Mouse (Mus musculus) erythroblast, adult 5-6 weeks (primary cell): ENCODE results near the gene Casq1. TPM values are rescaled to one million over a fixed set of nuclear protein-coding genes. Genes with fewer than 3 reads are reported as not detected.

ENCODE experiments used
- ATAC-seq: replicated peaks from 2 replicates; pipeline ENCODE4 v1.8.0; 2016; ENCODE audit warnings: moderate number of reproducible peaks, mild to moderate bottlenecking, moderate TSS enrichment, inconsistent platforms; ENCODE audit not compliant: poor library complexity, low FRiP score, severe bottlenecking
- total RNA-seq, 2 experiments: library from RNA; stranded (forward) in 1 of 2; stranded (reverse) in 1 of 2; fragments of 150-400 nt in 1 of 2; fragments of 200-764, 138-1000 nt in 1 of 2; gene quantifications; 2 replicates each; pipeline versions ENCODE4 v1.2.3 to v1.2.4; 2015 to 2017; ENCODE audit warnings: low replicate concordance in 2 of 2

Casq1 gene
- total RNA-seq, 2 experiments from 2014 or later, result not detected

- no peak for ATAC-seq
Observed at GRCm38 (mm10) chr1:172186401-172187289, 33.0 kb downstream of the Casq1 start.

DNA sequence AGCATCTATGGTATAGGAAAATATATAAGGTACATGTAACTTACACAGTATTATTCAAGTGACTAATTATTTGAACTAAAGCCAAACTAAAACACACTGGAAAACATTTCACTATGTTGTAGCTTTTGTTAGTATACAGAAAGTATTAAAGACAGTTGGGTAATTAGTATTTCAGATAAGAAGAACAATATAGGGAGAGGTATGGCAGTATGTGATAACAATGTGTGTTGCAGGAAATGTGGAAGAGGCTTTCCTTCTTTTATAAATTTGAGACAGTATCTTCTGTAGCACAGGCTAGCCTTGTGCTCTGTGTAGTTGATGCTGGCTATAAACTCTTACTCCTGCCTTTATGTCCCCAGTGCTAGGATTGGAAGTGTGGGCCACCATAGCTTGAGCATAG lies 35.8 kb downstream of the Casq1 start:
- no peak for ATAC-seq

- ATAC-seq, result no peak
Observed at GRCm38 (mm10) chr1:172183056-172183455, 36.6 kb downstream of the Casq1 start.

DNA sequence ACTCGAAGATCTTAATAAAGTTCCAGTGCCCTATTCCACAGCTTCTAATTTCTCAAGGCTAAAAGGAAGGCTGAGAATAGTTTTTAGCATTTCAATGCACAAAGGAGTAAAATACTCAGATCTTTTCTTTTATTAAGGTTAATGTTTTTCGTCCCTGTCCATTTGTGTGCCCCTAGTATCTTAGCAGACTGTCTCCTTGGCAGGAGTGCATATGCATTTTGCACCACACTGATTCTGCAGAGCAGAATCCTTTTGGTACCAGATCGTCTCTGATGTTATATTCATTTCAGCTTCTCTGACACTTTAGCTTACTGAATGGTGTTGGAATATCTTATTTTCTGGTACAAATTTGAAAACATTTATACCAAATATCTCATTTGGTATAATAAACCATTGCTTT lies 37.9 kb downstream of the Casq1 start:
- no peak for ATAC-seq

- no peak for ATAC-seq
Observed at GRCm38 (mm10) chr1:172180881-172181280, 38.8 kb downstream of the Casq1 start.

DNA sequence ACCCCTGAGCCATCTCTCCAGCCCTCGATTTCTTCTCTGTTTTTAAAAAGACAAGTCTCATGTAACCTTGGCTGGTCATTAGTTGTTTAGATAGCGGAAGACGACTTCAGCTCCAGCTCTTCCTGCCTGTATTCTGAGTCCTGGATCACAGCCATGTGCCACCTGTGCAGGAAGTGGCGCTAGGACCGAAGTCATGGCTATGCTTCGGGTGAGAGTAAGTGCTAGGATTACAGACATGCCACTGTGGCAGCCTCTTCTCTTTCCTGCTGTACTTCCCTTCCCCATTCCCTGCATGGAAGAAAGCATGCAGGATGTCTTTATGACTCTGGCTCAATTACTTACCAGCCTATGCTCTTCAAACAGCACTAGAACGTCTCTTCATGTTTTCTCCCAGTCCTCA lies 40.6 kb downstream of the Casq1 start:
- no peak for ATAC-seq

DNA sequence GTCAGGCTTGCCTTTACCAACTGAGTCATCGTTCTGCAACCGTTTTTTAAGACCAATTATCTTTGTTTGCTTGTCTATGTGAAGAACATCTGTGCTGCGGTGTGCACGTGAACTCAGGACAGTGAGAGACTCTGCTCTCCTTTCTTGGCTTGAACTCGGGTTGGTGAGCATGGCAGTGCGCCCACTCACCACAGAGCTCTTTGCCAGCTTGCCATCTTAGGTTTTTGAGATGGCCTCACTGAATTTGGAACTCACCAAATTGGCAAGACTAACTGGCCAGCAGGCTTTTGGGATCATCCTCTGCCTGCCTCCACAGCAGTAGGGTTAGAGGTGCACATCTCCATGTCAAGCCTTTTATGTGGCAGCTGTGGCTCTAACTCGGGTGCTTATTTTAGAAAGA lies 41.9 kb downstream of the Casq1 start:
- ATAC-seq, result no peak

DNA sequence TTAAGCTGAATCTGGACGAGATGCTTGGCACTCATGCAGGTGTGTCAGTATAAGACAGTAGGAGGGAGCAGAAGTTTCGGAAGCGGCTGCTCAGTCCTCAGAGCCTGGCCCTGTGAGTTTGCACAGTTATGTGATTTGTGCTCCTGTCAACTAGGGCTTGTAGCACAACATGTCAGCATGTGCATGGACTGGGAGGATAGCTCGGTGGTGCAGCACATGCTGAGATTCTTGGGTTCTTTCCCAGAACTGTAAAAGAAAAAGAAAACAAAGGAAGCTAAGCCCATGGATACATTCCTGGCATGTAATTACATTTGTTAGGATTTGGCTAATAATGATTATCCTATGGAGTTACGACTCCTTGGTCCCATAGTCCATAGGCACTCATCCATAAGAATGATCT lies 46.5 kb downstream of the Casq1 start:
- ATAC-seq, result no peak

- no peak for ATAC-seq
Observed at GRCm38 (mm10) chr1:172172381-172172780, 47.3 kb downstream of the Casq1 start.

GRCm38 (mm10) chr1:172169809-172170208 lies 49.9 kb downstream of the Casq1 start:
- no peak for ATAC-seq

- ATAC-seq, result no peak
Observed at GRCm38 (mm10) chr1:172167911-172168310, 51.8 kb downstream of the Casq1 start.

DNA sequence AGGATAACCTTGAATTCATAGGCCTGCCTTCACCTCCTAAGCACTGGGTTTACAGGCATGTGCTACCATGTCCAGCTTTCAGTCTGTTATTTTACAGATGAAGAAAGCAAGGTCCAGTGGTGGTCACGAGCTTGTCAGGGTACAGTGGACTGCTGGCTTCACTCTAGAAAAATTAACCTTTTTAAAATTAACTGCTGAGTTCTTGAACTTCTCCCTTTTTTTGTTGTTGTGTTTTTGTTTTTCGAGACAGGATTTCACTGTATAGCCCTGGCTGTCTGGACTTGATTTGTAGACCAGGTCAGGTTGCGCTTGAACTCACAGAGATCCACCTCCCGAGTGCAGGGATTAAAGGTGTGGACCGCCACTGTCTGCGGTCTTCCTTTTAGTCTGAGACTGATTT lies 56.7 kb downstream of the Casq1 start:
- ATAC-seq, result no peak

DNA sequence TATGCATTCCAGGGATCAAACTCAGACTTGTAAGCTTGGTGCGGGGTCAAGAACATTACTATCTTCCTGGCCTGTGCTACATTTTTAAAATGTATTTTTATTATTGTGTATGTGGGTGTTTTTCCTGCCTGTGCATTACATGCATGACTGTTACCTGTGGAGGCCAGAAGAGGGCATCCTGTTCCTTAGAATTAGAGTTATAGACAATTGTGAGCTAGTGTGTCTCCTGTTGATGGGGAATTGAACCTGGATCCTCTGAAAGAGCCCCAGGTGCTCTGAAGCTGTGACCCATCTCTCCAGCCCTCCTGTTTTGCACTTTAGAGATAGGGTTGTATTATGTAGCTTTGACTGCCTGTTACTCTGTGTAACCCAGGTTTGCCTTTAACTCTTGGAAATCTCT lies 57.7 kb downstream of the Casq1 start:
- ATAC-seq, result peak; percentile 56

- no peak for ATAC-seq
Observed at GRCm38 (mm10) chr1:172160508-172160907, 59.2 kb downstream of the Casq1 start.

DNA sequence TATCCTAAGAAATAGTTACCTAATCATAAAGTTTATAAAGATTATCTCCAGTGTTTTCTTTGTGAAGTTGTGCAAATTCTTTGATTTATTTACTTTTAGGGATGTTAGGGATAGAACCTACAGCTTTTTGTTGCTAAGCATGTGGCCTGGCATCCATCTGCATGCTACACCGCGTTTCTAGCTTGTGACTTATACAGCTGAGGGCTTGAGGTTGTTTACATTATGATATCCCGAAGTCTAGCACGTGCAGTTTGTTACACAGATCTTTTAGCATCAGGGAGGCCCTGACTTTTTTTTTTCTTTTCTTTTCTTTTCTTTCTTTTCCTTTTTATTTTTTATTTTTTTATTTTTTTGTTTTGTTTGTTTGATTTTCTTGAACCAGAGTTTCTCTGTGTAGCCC lies 59.7 kb downstream of the Casq1 start:
- ATAC-seq, result no peak

Other genes with a start within 250 kb of the Casq1 start
- gene Vangl2, start 191.4 kb downstream of the Casq1 start, total RNA-seq (2015; ENCODE audit: low replicate concordance), result 1.3 TPM in 1 of 2 replicates, not detected in the other
- gene Vangl2, start 191.4 kb downstream of the Casq1 start, total RNA-seq (2017; ENCODE audit: low replicate concordance), result 0.42 and 3.4 TPM in 2 replicates
- gene Nhlh1, start 162.3 kb downstream of the Casq1 start, total RNA-seq (2015; ENCODE audit: low replicate concordance), result not detected in 2 replicates
- not detected in 2 replicates for gene Nhlh1, start 162.3 kb downstream of the Casq1 start, total RNA-seq (2017; ENCODE audit: low replicate concordance)
- 35.1 and 67.1 TPM in 2 replicates for gene Copa, start 137.3 kb downstream of the Casq1 start, total RNA-seq (2015; ENCODE audit: low replicate concordance)
- gene Copa, start 137.3 kb downstream of the Casq1 start, total RNA-seq (2017; ENCODE audit: low replicate concordance), result 41.1 and 43.5 TPM in 2 replicates
- gene Ncstn, start 137.1 kb downstream of the Casq1 start, total RNA-seq (2015; ENCODE audit: low replicate concordance), result 19.0 and 28.8 TPM in 2 replicates
- gene Ncstn, start 137.1 kb downstream of the Casq1 start, total RNA-seq (2017; ENCODE audit: low replicate concordance), result 16.7 and 20.1 TPM in 2 replicates
- 10.0 and 22.4 TPM in 2 replicates for gene Pex19, start 93.1 kb downstream of the Casq1 start, total RNA-seq (2015; ENCODE audit: low replicate concordance)
- 22.7 and 41.2 TPM in 2 replicates for gene Pex19, start 93.1 kb downstream of the Casq1 start, total RNA-seq (2017; ENCODE audit: low replicate concordance)
- gene Dcaf8, start 71.8 kb downstream of the Casq1 start, total RNA-seq (2015; ENCODE audit: low replicate concordance), result 226 and 232 TPM in 2 replicates
- 600 and 738 TPM in 2 replicates for gene Dcaf8, start 71.8 kb downstream of the Casq1 start, total RNA-seq (2017; ENCODE audit: low replicate concordance)
- gene Pea15a, start 13.1 kb downstream of the Casq1 start, total RNA-seq (2015; ENCODE audit: low replicate concordance), result 2.5 and 3.1 TPM in 2 replicates
- gene Pea15a, start 13.1 kb downstream of the Casq1 start, total RNA-seq (2017; ENCODE audit: low replicate concordance), result 2.6 and 5.4 TPM in 2 replicates
- gene Atp1a4, start 38.5 kb upstream of the Casq1 start, total RNA-seq (2015; ENCODE audit: low replicate concordance), result not detected in 2 replicates
- gene Atp1a4, start 38.5 kb upstream of the Casq1 start, total RNA-seq (2017; ENCODE audit: low replicate concordance), result not detected in 2 replicates
- gene Igsf8, start 41.8 kb upstream of the Casq1 start, total RNA-seq (2015; ENCODE audit: low replicate concordance), result 1.3 and 6.7 TPM in 2 replicates
- 2.0 and 3.1 TPM in 2 replicates for gene Igsf8, start 41.8 kb upstream of the Casq1 start, total RNA-seq (2017; ENCODE audit: low replicate concordance)
- not detected in 2 replicates for gene Atp1a2, start 78.2 kb upstream of the Casq1 start, total RNA-seq (2015; ENCODE audit: low replicate concordance)
- not detected in 2 replicates for gene Atp1a2, start 78.2 kb upstream of the Casq1 start, total RNA-seq (2017; ENCODE audit: low replicate concordance)
- gene Kcnj9, start 109.5 kb upstream of the Casq1 start, total RNA-seq (2015; ENCODE audit: low replicate concordance), result not detected in 2 replicates
- gene Kcnj9, start 109.5 kb upstream of the Casq1 start, total RNA-seq (2017; ENCODE audit: low replicate concordance), result 2.1 TPM in 1 of 2 replicates, not detected in the other
- 5.6 and 11.7 TPM in 2 replicates for gene Kcnj10, start 121.3 kb upstream of the Casq1 start, total RNA-seq (2015; ENCODE audit: low replicate concordance)
- 0.85 and 2.8 TPM in 2 replicates for gene Kcnj10, start 121.3 kb upstream of the Casq1 start, total RNA-seq (2017; ENCODE audit: low replicate concordance)
- 5.2 and 5.6 TPM in 2 replicates for gene Pigm, start 156.7 kb upstream of the Casq1 start, total RNA-seq (2015; ENCODE audit: low replicate concordance)
- 5.3 and 8.1 TPM in 2 replicates for gene Pigm, start 156.7 kb upstream of the Casq1 start, total RNA-seq (2017; ENCODE audit: low replicate concordance)